10 mouse cellular contexts compared by ENCODE assay signal in genomic region chr13:93440167-93440566, GRCm38 (mm10). TPM values are rescaled to one million over a fixed set of nuclear protein-coding genes. Genes with fewer than 3 reads are reported as not detected.
DNase-seq lines count a peak whose midpoint lies in the region; ATAC-seq and TF ChIP-seq lines count a peak whose summit lies in the region.
"Had no signal": no experiment of that assay in that cellular context is flagged by ENCODE, and none has a peak within 500 bp of the region (broad histone marks: within the 10 kb centered on the region; RNA-seq: fewer than 3 reads in every experiment).

No protein-coding gene starts in this region.

- H3K4me2 ChIP-seq in intestine, postnatal 0 days (replicated peaks; ENCODE audit: low read depth): no peak overlapping the region
- H3K4me2 ChIP-seq in intestine, embryonic 15.5 days (replicated peaks): no peak overlapping the region
- H3K4me2 ChIP-seq in embryonic facial prominence, embryonic 15.5 days (replicated peaks): no peak overlapping the region
- H3K4me2 ChIP-seq in hindbrain, embryonic 13.5 days: no peak overlapping the region
- no peak overlapping the region for H3K4me2 ChIP-seq in midbrain, postnatal 0 days (ENCODE audit: low read depth, low read length, poor library complexity, severe bottlenecking)

- H3K27me3 ChIP-seq in intestine, postnatal 0 days (replicated peaks; ENCODE audit: control insufficient read depth, insufficient read depth, low read length): no peaks in the 10 kb centered on the region
- no peaks in the 10 kb centered on the region for H3K27me3 ChIP-seq in intestine, embryonic 15.5 days (replicated peaks)
- no peaks in the 10 kb centered on the region for H3K27me3 ChIP-seq in embryonic facial prominence, embryonic 15.5 days
- no peaks in the 10 kb centered on the region for H3K27me3 ChIP-seq in hindbrain, embryonic 13.5 days
- H3K27me3 ChIP-seq in midbrain, postnatal 0 days (ENCODE audit: insufficient read depth, low read length): no peaks in the 10 kb centered on the region

- H3K9ac ChIP-seq in intestine, postnatal 0 days (ENCODE audit: low read depth, low read length): no peak overlapping the region
- no peak overlapping the region for H3K9ac ChIP-seq in intestine, embryonic 15.5 days
- H3K9ac ChIP-seq in embryonic facial prominence, embryonic 15.5 days: no peak overlapping the region
- no peak overlapping the region for H3K9ac ChIP-seq in hindbrain, embryonic 13.5 days
- H3K9ac ChIP-seq in midbrain, postnatal 0 days (replicated peaks; ENCODE audit: low read length, poor library complexity, severe bottlenecking): no peak overlapping the region

- 98% methylated on average over 3 of the region's 3 CpGs for WGBS in intestine, postnatal 0 days
- WGBS in intestine, embryonic 15.5 days: 86% methylated on average over 3 of the region's 3 CpGs
- 95% methylated on average over 3 of the region's 3 CpGs for WGBS in embryonic facial prominence, embryonic 15.5 days
- 98% methylated on average over 3 of the region's 3 CpGs for WGBS in hindbrain, embryonic 13.5 days
- WGBS in midbrain, postnatal 0 days: 100% methylated on average over 3 of the region's 3 CpGs

- intact Hi-C loops in gastrocnemius, postnatal 36 days (cut with DNase I): loop anchor here (5.0 kb wide), 1 partner anchor 33 kb away; no protein-coding TSS in a partner anchor
- intact Hi-C loops in left cerebral cortex, adult 2 months (cut with DNase I): no loop called here

- no peak for DNase-seq in midbrain, postnatal 0 days (ENCODE audit: low spot score)
- DNase-seq in gastrocnemius, postnatal 36 days: no peak
- no peak for DNase-seq in cerebellum, adult 11-12 months
- no peak for DNase-seq in left cerebral cortex, adult 2 months (ENCODE audit: extremely low spot score in 1 of 2, low spot score in 2 of 2)
- DNase-seq: gastrocnemius, postnatal 10 days; heart, postnatal 36 days had no signal

- no peaks in the 10 kb centered on the region for H3K9me3 ChIP-seq in intestine, postnatal 0 days (ENCODE audit: control insufficient read depth)
- no peaks in the 10 kb centered on the region for H3K9me3 ChIP-seq in intestine, embryonic 15.5 days
- no peaks in the 10 kb centered on the region for H3K9me3 ChIP-seq in embryonic facial prominence, embryonic 15.5 days (replicated peaks)
- H3K9me3 ChIP-seq in hindbrain, embryonic 13.5 days: no peaks in the 10 kb centered on the region
- H3K9me3 ChIP-seq in midbrain, postnatal 0 days (ENCODE audit: low read length): no peaks in the 10 kb centered on the region

- no peak for ATAC-seq in intestine, postnatal 0 days
- no peak for ATAC-seq in intestine, embryonic 15.5 days
- peak; percentile 77 for ATAC-seq in embryonic facial prominence, embryonic 15.5 days (ENCODE audit: insufficient number of reproducible peaks, low FRiP score, low TSS enrichment, low read depth)
- ATAC-seq in hindbrain, embryonic 13.5 days (ENCODE audit: low FRiP score): peak; percentile 73; the same call in 1 of the 2 replicates
- peak; percentile 44; the same call in 1 of the 2 replicates for ATAC-seq in midbrain, postnatal 0 days (ENCODE audit: low FRiP score)

- no peaks in the 10 kb centered on the region for H3K4me1 ChIP-seq in intestine, postnatal 0 days (replicated peaks; ENCODE audit: control insufficient read depth, insufficient read depth, low read length)
- no peaks in the 10 kb centered on the region for H3K4me1 ChIP-seq in intestine, embryonic 15.5 days (replicated peaks)
- H3K4me1 ChIP-seq in embryonic facial prominence, embryonic 15.5 days: no peaks in the 10 kb centered on the region
- no peaks in the 10 kb centered on the region for H3K4me1 ChIP-seq in hindbrain, embryonic 13.5 days (replicated peaks)
- no peaks in the 10 kb centered on the region for H3K4me1 ChIP-seq in midbrain, postnatal 0 days (ENCODE audit: insufficient read depth, low read length)

- H3K36me3 ChIP-seq in intestine, postnatal 0 days (ENCODE audit: control insufficient read depth, insufficient read depth): peaks cover 31% of the 10 kb centered on the region
- H3K36me3 ChIP-seq in intestine, embryonic 15.5 days: no peaks in the 10 kb centered on the region
- H3K36me3 ChIP-seq in embryonic facial prominence, embryonic 15.5 days: peaks cover 37% of the 10 kb centered on the region
- H3K36me3 ChIP-seq in hindbrain, embryonic 13.5 days: peaks cover 58% of the 10 kb centered on the region
- peaks cover 21% of the 10 kb centered on the region; the same call in 1 of the 2 replicates for H3K36me3 ChIP-seq in midbrain, postnatal 0 days (ENCODE audit: insufficient read depth, low read length)

- no peak overlapping the region for H3K4me3 ChIP-seq in intestine, postnatal 0 days (ENCODE audit: low read depth, low read length)
- H3K4me3 ChIP-seq in intestine, embryonic 15.5 days (replicated peaks): no peak overlapping the region
- H3K4me3 ChIP-seq in embryonic facial prominence, embryonic 15.5 days (replicated peaks): no peak overlapping the region
- H3K4me3 ChIP-seq in hindbrain, embryonic 13.5 days: no peak overlapping the region
- no peak overlapping the region for H3K4me3 ChIP-seq in midbrain, postnatal 0 days (ENCODE audit: low read depth, low read length)
- no peak overlapping the region for H3K4me3 ChIP-seq in left cerebral cortex, adult 2 months

- no peak for TF ChIP-seq CTCF in intestine, postnatal 0 days (IDR thresholded peaks at IDR 0.05; ENCODE audit: low read depth)
- no peak for TF ChIP-seq CTCF in midbrain, postnatal 0 days (IDR thresholded peaks at IDR 0.05)
- no peak for TF ChIP-seq CTCF in left cerebral cortex, adult 2 months (IDR thresholded peaks at IDR 0.05)

- H3K27ac ChIP-seq in intestine, postnatal 0 days (ENCODE audit: low read depth, low read length): peak overlapping the region; percentile 28; the same call in 1 of the 2 replicates
- H3K27ac ChIP-seq in intestine, embryonic 15.5 days: no peak overlapping the region
- no peak overlapping the region for H3K27ac ChIP-seq in embryonic facial prominence, embryonic 15.5 days (replicated peaks)
- H3K27ac ChIP-seq in hindbrain, embryonic 13.5 days: no peak overlapping the region
- no peak overlapping the region for H3K27ac ChIP-seq in midbrain, postnatal 0 days (ENCODE audit: low read depth, low read length)
- H3K27ac ChIP-seq in left cerebral cortex, adult 2 months: no peak overlapping the region

RNA-seq across cellular contexts. Expression of gene Jmy, which starts 59.4 kb away (rescaled TPM):
- 3.3 and 3.8 TPM in 2 replicates for polyA plus RNA-seq in intestine, postnatal 0 days (2015; fragmentation: Nextera tagmentation; extraction: Ambion mirVana)
- polyA plus RNA-seq in intestine, embryonic 15.5 days (2015; fragmentation: Nextera tagmentation; extraction: Ambion mirVana): 5.3 and 5.8 TPM in 2 replicates
- polyA plus RNA-seq in embryonic facial prominence, embryonic 15.5 days (2015; fragmentation: Nextera tagmentation; extraction: Ambion mirVana): 7.0 and 8.3 TPM in 2 replicates
- polyA plus RNA-seq in hindbrain, embryonic 13.5 days (2015; fragmentation: Nextera tagmentation; extraction: Ambion mirVana): 5.3 and 6.9 TPM in 2 replicates
- 22.0 and 23.8 TPM in 2 replicates for total RNA-seq in midbrain, postnatal 0 days (2014; rRNA removed)
- 5.0 and 7.8 TPM in 2 replicates for polyA plus RNA-seq in midbrain, postnatal 0 days (2015; fragmentation: Nextera tagmentation; extraction: Ambion mirVana)
- 10 to 100 TPM; 23.5 to 26.7 TPM for total RNA-seq in gastrocnemius, postnatal 36 days (2021)
- 10 to 100 TPM; 37.4 to 41.0 TPM for total RNA-seq in left cerebral cortex, adult 2 months (2021)

Comparison
In these comparisons a context has a peak if more than half of its experiments do, and no peak if none do; other contexts are left out.
1. ATAC-seq: peak in embryonic facial prominence, embryonic 15.5 days (single experiment), hindbrain, embryonic 13.5 days (single experiment) and midbrain, postnatal 0 days (single experiment); none in intestine, postnatal 0 days (single experiment) and intestine, embryonic 15.5 days (single experiment).